Mouse (Mus musculus): ENCODE measurements around the gene Hoxd13.

Hoxd13 gene

GRCm38 (mm10) chr2:74661685-74662084 lies 6.4 kb upstream of the Hoxd13 start:
- DNase-seq (ENCODE audit: low spot score) = no peak

- no peak for DNase-seq (ENCODE audit: low spot score)
Observed at GRCm38 (mm10) chr2:74663291-74663925, 4.7 kb upstream of the Hoxd13 start.

- DNase-seq (ENCODE audit: low spot score) = no peak
Observed at GRCm38 (mm10) chr2:74666411-74666810, 1.7 kb upstream of the Hoxd13 start.

GRCm38 (mm10) chr2:74667191-74667841 lies 794 bp upstream of the Hoxd13 start:
- no peak for DNase-seq (ENCODE audit: low spot score)

GRCm38 (mm10) chr2:74668370-74669229 lies 490 bp downstream of the Hoxd13 start:
- DNase-seq (ENCODE audit: low spot score) = no peak

GRCm38 (mm10) chr2:74669230-74669578 lies 1.1 kb downstream of the Hoxd13 start:
- no peak for DNase-seq (ENCODE audit: low spot score)

GRCm38 (mm10) chr2:74669650-74670235 lies 1.6 kb downstream of the Hoxd13 start:
- no peak for DNase-seq (ENCODE audit: low spot score)

- no peak for DNase-seq (ENCODE audit: low spot score)
Observed at GRCm38 (mm10) chr2:74670632-74671188, 2.6 kb downstream of the Hoxd13 start.

GRCm38 (mm10) chr2:74671847-74672246 lies 3.7 kb downstream of the Hoxd13 start:
- no peak for DNase-seq (ENCODE audit: low spot score)

GRCm38 (mm10) chr2:74672481-74673362 lies 4.6 kb downstream of the Hoxd13 start:
- DNase-seq (ENCODE audit: low spot score) = no peak

GRCm38 (mm10) chr2:74673835-74674425 lies 5.8 kb downstream of the Hoxd13 start:
- no peak for DNase-seq (ENCODE audit: low spot score)

GRCm38 (mm10) chr2:74674881-74675665 lies 7.0 kb downstream of the Hoxd13 start, which contains the start of gene Hoxd12:
Hoxd12 (plus strand) TSS chr2:74675013.
- no peak for DNase-seq (ENCODE audit: low spot score)

GRCm38 (mm10) chr2:74675666-74676282 lies 7.7 kb downstream of the Hoxd13 start:
- no peak for DNase-seq (ENCODE audit: low spot score)

- DNase-seq (ENCODE audit: low spot score) = no peak
Observed at GRCm38 (mm10) chr2:74676376-74677052, 8.4 kb downstream of the Hoxd13 start.

GRCm38 (mm10) chr2:74677106-74677505 lies 9.0 kb downstream of the Hoxd13 start:
- DNase-seq (ENCODE audit: low spot score) = no peak

- DNase-seq (ENCODE audit: low spot score) = no peak
Observed at GRCm38 (mm10) chr2:74678891-74679595, 10.9 kb downstream of the Hoxd13 start, which contains the start of gene Hoxd11. Hoxd11 (plus strand) TSS chr2:74679557.

- no peak for DNase-seq (ENCODE audit: low spot score)
Observed at GRCm38 (mm10) chr2:74679596-74679971, 11.5 kb downstream of the Hoxd13 start.

GRCm38 (mm10) chr2:74679980-74680379 lies 11.9 kb downstream of the Hoxd13 start:
- no peak for DNase-seq (ENCODE audit: low spot score)

All from left cerebral cortex, adult 11 months (tissue).